Mouse (Mus musculus) Patski (cell line): ENCODE data around the gene Camkk2. TPM values are rescaled to one million over a fixed set of nuclear protein-coding genes. Genes with fewer than 3 reads are reported as not detected.
A peak's percentile ranks its signal among the peaks of the same experiment; 100 is the strongest.

Experiments
- ATAC-seq: fragments of 100-300 bp; one replicate; pipeline ENCODE4 v1.8.0; 2021
- CTCF ChIA-PET: fragments of 350-600 bp; sonication (Branson Sonifier 250); formaldehyde crosslinking; loops from one replicate; lab custom pipeline; 2022; ENCODE audit warnings: inconsistent platforms; lab: Charles Lee
- POLR2A ChIA-PET: fragments of 350-600 bp; sonication (Branson Sonifier 250); formaldehyde crosslinking; loops from one replicate; lab custom pipeline; 2022; ENCODE audit warnings: antibody characterized with exemption, inconsistent platforms; lab: Charles Lee
- DNase-seq: peaks from one replicate; pipeline ENCODE4 v3.0.0-alpha.2; 2011; ENCODE audit warnings: low read depth, low spot score
- H3K27me3 ChIP-seq: fragments of 371-371 bp; one replicate; pipeline ENCODE4 v1.5.1; 2021
- CTCF ChIP-seq: fragments of 100-300 bp; IDR thresholded peaks from one replicate; pipeline ENCODE4 v1.5.1; 2021
- in situ Hi-C: fragments of 300-500 bp; cut with MboI; formaldehyde crosslinking; loops from 3 replicates; pipeline ENCODE4 v1.11.1; 2018; ENCODE audit warnings: low pct_unique_long_range_greater_than_20kb, mixed read lengths
- polyA plus RNA-seq: library from polyadenylated mRNA; unstranded; gene quantifications from one replicate; pipeline ENCODE4 v1.2.3, GENCODE M21; 2021

The Camkk2 gene
- polyA plus RNA-seq, 1 experiment from 2014 or later, result 42.8 TPM

DNA sequence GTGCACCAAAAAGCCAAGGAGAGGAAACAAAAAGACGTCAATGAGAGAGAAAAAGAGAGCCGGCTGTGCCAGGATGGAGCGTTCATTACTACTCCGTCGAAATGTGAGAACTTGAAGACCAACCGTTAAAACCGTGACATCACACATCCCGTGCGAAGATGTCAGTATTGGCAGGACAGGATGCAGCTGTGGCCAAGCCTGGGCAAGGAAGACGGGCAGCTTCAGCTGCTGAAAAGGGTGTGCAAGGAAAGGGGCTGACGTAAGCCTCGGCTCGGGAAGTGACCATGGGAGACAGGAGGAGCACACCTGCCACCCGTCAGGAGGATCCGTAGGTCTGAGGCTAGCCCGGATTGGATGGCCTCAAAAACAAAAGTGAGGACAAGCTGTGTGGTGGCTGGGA lies 24.7 kb downstream of the Camkk2 start:
- in situ Hi-C loops, result no loop called here

DNA sequence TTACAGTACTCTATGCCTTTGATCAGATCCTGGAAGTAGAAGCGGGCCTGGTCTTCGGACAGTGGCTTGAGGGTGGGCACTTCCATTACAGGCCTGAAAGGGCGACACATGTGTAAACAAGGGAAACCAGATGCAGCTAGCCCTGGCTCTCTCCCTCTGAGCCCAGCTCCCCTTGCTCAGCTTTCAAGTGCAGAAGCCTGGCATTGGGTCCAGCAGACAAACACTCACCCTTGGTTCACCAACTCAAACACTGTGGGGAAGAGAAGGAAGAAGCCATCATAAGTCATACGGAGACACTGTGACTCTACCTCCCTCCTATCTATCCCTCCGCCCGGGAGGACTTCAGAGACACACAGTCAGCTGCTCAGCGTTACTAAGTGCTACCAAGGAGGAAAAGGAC lies 31.3 kb downstream of the Camkk2 start:
- POLR2A ChIA-PET, result interaction anchor here (0.6 to 0.7 kb wide), 2 partner anchors 13 to 24 kb away, joined by 3 to 5 read pairs; no protein-coding TSS in a partner anchor
- CTCF ChIA-PET, result interaction anchor here (1.3 to 2.0 kb wide), 2 partner anchors 9 to 13 kb away, joined by 5 to 7 read pairs; no protein-coding TSS in a partner anchor
- no peaks in the 10 kb centered on the region for H3K27me3 ChIP-seq
- TF ChIP-seq CTCF, result no peak
- DNase-seq, result no peak
- ATAC-seq, result no peak
- in situ Hi-C loops, result no loop called here

More for the DNA sequence above, 24.7 kb downstream of the Camkk2 start:
- ATAC-seq, result no peak
- CTCF ChIA-PET, result no interaction called here
- POLR2A ChIA-PET, result no interaction called here
- no peak for TF ChIP-seq CTCF
- H3K27me3 ChIP-seq, result no peaks in the 10 kb centered on the region
- DNase-seq, result no peak

DNA sequence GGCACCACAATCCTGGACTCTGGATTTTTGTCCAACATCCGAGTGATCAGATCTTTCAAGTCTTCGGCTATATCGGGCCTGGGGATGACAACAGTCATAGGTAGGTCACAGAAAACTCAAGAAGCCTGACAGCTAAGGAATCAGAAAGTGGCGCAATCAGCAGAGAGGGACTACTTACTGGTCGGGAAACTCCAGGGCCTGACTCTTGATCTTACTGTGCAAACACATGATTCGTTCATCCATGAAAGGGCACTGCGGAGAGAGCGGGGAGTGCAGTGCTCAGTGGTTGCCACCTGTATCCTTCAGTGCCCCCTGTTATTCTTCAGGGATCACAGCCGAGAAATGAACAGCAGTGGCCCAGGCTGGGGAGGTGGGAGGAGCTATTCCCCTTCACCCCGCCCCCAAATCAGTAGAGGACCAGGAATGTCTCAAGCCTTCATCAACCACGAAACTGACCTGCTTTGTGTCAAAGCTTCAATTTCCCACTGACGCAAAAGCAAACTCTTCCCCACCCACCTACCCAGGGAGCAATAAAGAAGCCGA lies 35.3 kb downstream of the Camkk2 start:
- in situ Hi-C loops, result no loop called here
- peak; percentile 60 for ATAC-seq

DNA sequence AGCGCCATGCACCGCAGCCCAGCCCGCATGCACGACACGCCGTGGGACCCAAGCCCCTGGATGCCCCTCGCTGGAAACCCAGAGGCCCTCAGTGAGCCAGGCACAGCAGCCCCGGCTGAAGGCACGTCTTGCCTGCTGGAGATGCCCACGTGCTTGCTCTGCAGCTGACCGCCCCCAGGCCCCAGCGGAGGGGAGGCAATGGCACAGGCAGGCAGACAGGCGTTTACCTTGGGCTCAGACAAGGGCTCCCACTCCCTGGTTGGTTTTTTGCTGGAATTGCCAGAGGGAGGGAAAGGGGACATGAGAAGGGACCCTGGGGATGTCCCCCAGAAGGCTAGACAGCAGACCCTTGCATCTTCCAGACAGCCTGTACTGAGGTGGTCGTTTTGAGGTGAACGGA lies 42.4 kb downstream of the Camkk2 start:
- DNase-seq, result no peak
- ChIA-PET POLR2A (no interaction called here), CTCF (interaction anchor here (2.1 kb wide), 1 partner anchor 11 kb away, joined by 5 read pairs; no protein-coding TSS in a partner anchor)
- no peak for ATAC-seq
- no peaks in the 10 kb centered on the region for H3K27me3 ChIP-seq
- in situ Hi-C loops, result no loop called here
- no peak for TF ChIP-seq CTCF

More for the DNA sequence above, 35.3 kb downstream of the Camkk2 start:
- no peak for TF ChIP-seq CTCF
- DNase-seq, result peak; percentile 17
- ChIA-PET POLR2A (no interaction called here), CTCF (interaction anchor here (1.3 kb wide), 1 partner anchor 14 kb away, joined by 4 read pairs; no protein-coding TSS in a partner anchor)
- no peaks in the 10 kb centered on the region for H3K27me3 ChIP-seq

DNA sequence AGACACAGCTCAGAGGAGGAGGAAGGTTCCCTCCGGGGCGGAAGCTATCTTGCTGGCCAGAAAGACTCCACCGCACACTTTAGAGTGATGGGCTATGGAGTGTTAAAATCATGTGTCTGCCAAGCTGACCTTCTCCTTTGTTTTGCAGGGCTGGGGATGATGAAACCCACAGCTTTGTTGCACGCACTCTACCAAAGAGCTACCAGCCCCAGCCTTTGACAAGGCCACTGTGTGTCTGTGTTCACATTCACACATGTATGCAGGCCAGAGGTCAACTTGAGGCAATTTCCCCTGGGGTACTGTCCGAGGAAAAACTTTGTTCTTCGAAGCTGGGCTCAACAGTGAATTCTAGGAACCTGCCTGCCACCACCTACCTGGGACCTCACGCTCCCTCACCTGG lies 43.4 kb downstream of the Camkk2 start:
- ATAC-seq (no peak), DNase-seq (no peak)
- H3K27me3 ChIP-seq, result no peaks in the 10 kb centered on the region
- TF ChIP-seq CTCF, result no peak
- ChIA-PET POLR2A (no interaction called here), CTCF (interaction anchor here (1.4 to 1.7 kb wide), 3 partner anchors 10 to 19 kb away, joined by 4 to 7 read pairs (median 5); no protein-coding TSS in a partner anchor)
- in situ Hi-C loops, result no loop called here

DNA sequence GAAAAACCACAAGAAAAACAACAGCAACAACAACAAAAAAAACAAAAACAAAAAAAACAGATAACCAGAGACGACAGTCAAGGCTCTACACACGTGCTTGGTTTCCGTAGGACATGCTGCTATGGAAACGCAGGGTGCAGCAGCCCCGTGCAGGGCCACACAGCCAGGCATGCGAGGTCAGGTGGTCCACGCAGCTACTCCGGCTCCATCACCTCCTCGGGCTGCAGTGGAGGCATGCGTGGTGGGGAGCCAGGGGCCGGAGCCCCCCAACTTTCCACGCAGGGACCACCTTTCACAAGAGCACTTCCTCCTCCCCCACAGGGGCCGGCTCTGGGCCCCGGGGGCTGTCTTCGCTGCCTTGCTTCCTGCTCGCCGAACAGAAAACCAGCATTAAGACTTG lies 45.3 kb downstream of the Camkk2 start:
- no peak for TF ChIP-seq CTCF
- no peak for DNase-seq
- POLR2A ChIA-PET, result interaction anchor here (0.5 kb wide), 1 partner anchor 284 kb away, joined by 3 read pairs; no protein-coding TSS in a partner anchor
- ATAC-seq, result no peak
- no peaks in the 10 kb centered on the region for H3K27me3 ChIP-seq
- CTCF ChIA-PET, result no interaction called here
- in situ Hi-C loops, result no loop called here

DNA sequence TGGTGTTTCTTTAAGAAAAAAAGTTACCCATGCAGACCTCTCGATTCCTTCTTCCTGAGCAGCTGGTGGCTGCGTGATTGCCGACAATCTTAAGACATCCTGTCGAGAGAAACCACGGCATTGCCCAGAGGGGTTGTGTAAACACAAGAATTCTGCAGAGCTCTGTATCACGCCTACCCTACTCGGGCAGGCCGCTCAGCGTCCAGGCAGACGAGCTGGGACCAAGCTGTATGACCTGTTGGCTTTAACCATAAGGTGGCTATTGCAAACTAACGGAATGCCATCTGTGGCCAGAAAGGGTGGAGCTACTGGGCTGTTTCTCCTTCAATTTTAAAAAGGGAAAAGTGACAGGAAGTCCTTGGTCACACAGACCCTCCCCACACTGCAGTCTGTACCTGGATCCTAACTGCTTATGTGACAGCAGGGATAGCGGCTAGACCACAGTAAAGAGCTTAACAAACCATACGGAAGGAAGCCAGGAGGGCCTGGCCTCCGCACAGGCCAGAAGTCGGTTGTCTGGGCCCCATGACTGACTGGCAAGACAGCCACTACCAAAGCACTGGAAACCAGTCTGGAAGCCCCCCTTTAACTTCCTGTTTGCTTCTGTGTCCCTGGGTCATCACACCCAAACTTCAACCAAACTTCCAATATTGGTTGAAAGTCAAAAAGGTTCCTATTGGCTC lies 47.1 kb downstream of the Camkk2 start:
- POLR2A ChIA-PET, result interaction anchor here (0.6 kb wide), 1 partner anchor 38 kb away, joined by 3 read pairs; no protein-coding TSS in a partner anchor
- no peak for TF ChIP-seq CTCF
- in situ Hi-C loops, result no loop called here
- no peaks in the 10 kb centered on the region for H3K27me3 ChIP-seq
- peak; percentile 25 for DNase-seq
- peak; percentile 51 for ATAC-seq
- CTCF ChIA-PET, result interaction anchor here (0.8 to 1.9 kb wide), 8 partner anchors 8 to 103 kb away, joined by 3 to 6 read pairs (median 3); no protein-coding TSS in a partner anchor

DNA sequence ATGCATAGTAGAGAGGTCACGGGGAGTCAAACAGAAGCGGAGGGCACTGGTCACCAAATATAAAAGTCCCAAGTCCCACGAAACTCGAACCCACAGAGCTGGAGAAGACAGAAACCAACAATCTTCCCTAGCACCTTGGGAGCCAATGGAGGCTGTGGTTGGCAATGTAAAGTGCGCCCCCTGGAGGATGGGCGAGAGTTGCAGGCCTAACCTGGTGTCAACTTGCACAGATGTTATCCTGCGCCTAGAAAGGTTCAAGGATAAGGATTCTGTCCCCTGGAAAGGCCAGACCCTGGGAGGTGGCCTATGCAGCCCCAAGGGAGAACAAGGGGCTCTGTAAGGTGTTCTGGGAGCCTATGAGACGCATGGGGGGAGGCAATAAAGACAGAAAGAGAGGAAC lies 47.9 kb downstream of the Camkk2 start:
- CTCF ChIA-PET, result interaction anchor here (0.8 to 1.9 kb wide), 7 partner anchors 8 to 40 kb away, joined by 3 to 6 read pairs (median 3); no protein-coding TSS in a partner anchor
- DNase-seq (peak; percentile 20), ATAC-seq (no peak)
- no peaks in the 10 kb centered on the region for H3K27me3 ChIP-seq
- TF ChIP-seq CTCF, result no peak
- in situ Hi-C loops, result no loop called here
- POLR2A ChIA-PET, result interaction anchor here (0.6 kb wide), 1 partner anchor 184 kb away, joined by 3 read pairs; no protein-coding TSS in a partner anchor

DNA sequence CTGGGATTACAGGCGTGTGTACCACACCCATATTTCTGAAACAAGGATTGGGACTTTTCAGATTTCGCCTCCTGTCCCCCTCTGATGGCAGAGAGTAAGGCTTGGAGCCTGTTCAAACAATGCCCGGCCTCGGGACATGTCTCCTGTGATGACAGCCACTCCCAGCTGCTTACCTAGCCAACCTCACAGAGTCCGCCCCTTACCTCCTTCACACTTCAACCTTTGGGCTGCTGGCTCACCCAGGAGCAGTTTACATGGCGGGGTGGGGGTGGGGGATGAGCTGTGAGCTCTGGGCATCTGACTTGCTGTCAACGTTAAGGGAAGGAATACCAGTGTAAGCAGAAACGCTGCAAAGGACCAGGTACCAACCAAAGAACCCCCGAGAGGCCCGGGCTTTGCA lies 48.4 kb downstream of the Camkk2 start:
- ATAC-seq (no peak), DNase-seq (no peak)
- in situ Hi-C loops, result no loop called here
- ChIA-PET POLR2A (interaction anchor here (0.6 kb wide), 1 partner anchor 183 kb away, joined by 3 read pairs; no protein-coding TSS in a partner anchor), CTCF (interaction anchor here (0.8 to 1.9 kb wide), 5 partner anchors 9 to 41 kb away, joined by 3 to 6 read pairs (median 3); no protein-coding TSS in a partner anchor)
- H3K27me3 ChIP-seq, result no peaks in the 10 kb centered on the region
- TF ChIP-seq CTCF, result no peak

DNA sequence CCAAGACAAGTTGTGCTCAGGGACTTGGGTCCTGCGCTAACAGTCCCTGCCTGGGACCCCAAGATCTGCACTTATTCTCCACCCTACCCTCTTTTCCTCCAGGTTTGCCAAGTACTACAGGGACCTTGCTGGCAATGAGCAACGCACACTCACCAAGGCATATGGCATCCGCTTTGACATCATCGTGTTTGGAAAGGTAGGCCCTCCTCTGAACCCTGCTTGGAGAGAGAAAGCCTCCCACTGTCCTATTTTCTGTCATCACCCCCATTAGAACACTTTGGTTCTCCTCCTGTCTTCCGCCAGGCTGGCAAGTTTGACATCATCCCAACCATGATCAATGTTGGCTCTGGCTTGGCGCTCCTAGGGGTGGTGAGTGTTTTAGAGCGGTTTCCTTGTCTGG lies 52.1 kb downstream of the Camkk2 start:
- no peak for TF ChIP-seq CTCF
- ChIA-PET POLR2A (interaction anchor here (0.8 kb wide), 1 partner anchor 20 kb away, joined by 4 read pairs; no protein-coding TSS in a partner anchor), CTCF (interaction anchor here (1.1 to 1.5 kb wide), 2 partner anchors 10 to 12 kb away, joined by 5 to 8 read pairs; no protein-coding TSS in a partner anchor)
- DNase-seq, result no peak
- no peaks in the 10 kb centered on the region for H3K27me3 ChIP-seq
- no peak for ATAC-seq
- in situ Hi-C loops, result loop anchor here (5.0 kb wide), 2 partner anchors 95 to 325 kb away; no protein-coding TSS in a partner anchor
